Mouse (Mus musculus) limb, embryonic 11.5 days (tissue): ENCODE results near the gene Vmn2r107. TPM values are rescaled to one million over a fixed set of nuclear protein-coding genes. Genes with fewer than 3 reads are reported as not detected.

ENCODE experiments used
- ATAC-seq: fragments of 200-750 bp; cut with Nextera tagmentation; 2 replicates; pipeline ENCODE4 v1.8.0; 2017; ENCODE audit warnings: low read depth; ENCODE audit not compliant: insufficient number of reproducible peaks, low FRiP score, low TSS enrichment
- DNase-seq: peaks from one replicate; pipeline ENCODE4 v3.0.0-alpha.2; 2015; ENCODE audit warnings: low spot score
- H3K27ac ChIP-seq: fragments of 300-500 bp; sonication (generic); replicated peaks from 2 replicates; pipeline ENCODE4 v1.5.1; 2014; ENCODE audit warnings: low read depth, mild to moderate bottlenecking, low read length
- H3K27me3 ChIP-seq: fragments of 300-500 bp; sonication (generic); 2 replicates; pipeline ENCODE4 v1.6.1; 2014; ENCODE audit warnings: mild to moderate bottlenecking, low read length, mixed read lengths; ENCODE audit not compliant: control insufficient read depth, insufficient read depth
- H3K36me3 ChIP-seq: fragments of 300-500 bp; sonication (generic); 2 replicates; pipeline ENCODE4 v1.6.1; 2014; ENCODE audit warnings: mild to moderate bottlenecking, low read length, moderate library complexity, mixed read lengths; ENCODE audit not compliant: control insufficient read depth, insufficient read depth
- H3K4me1 ChIP-seq: fragments of 300-500 bp; sonication (generic); 2 replicates; pipeline ENCODE4 v1.6.1; 2014; ENCODE audit warnings: low read length, mixed read lengths; ENCODE audit not compliant: control insufficient read depth, insufficient read depth
- H3K4me2 ChIP-seq: fragments of 300-500 bp; sonication (generic); 2 replicates; pipeline ENCODE4 v1.6.1; 2014; ENCODE audit warnings: low read depth, mild to moderate bottlenecking, moderate library complexity; ENCODE audit not compliant: severe bottlenecking
- H3K4me3 ChIP-seq: fragments of 300-500 bp; sonication (generic); 2 replicates; pipeline ENCODE4 v1.5.1; 2014; ENCODE audit warnings: low read depth, low read length
- H3K9ac ChIP-seq: fragments of 300-500 bp; sonication (generic); 2 replicates; pipeline ENCODE4 v1.6.1; 2014; ENCODE audit warnings: mild to moderate bottlenecking, low read length
- H3K9me3 ChIP-seq: fragments of 300-500 bp; sonication (generic); 2 replicates; pipeline ENCODE4 v1.6.1; 2016; ENCODE audit warnings: low read length; ENCODE audit not compliant: control insufficient read depth
- WGBS: fragments of 180-500 bp; shearing (Covaris S2); extraction: QIAGEN DNeasy Blood & Tissue Kit; methylation state at CpG from one replicate; pipeline ENCODE4 v1.1.7; 2014; 5-methylcytosine and 5-hydroxymethylcytosine counted together
- polyA plus RNA-seq: library from polyadenylated mRNA; unstranded; fragments of >200 nt; fragmentation: Nextera tagmentation; extraction: Ambion mirVana; gene quantifications from 2 replicates; pipeline ENCODE4 v1.2.1, GENCODE M21; 2014

The Vmn2r107 gene
- polyA plus RNA-seq = not detected in 2 replicates

- 58% methylated on average over 2 of the region's 2 CpGs for WGBS
- H3K9ac ChIP-seq = no peak within 1 kb of the TSS
- no peak within 1 kb of the TSS for H3K4me2 ChIP-seq
- H3K36me3 ChIP-seq = no peaks in the 10 kb centered on the region
- ATAC-seq (no peak), DNase-seq (no peak)
- no peaks in the 10 kb centered on the region for H3K4me1 ChIP-seq
- H3K4me3 ChIP-seq = no peak within 1 kb of the TSS
- no peaks in the 10 kb centered on the region for H3K9me3 ChIP-seq
- no peak within 1 kb of the TSS for H3K27ac ChIP-seq
- H3K27me3 ChIP-seq = no peaks in the 10 kb centered on the region
These were observed at the start of gene Vmn2r107 for GRCm38 (mm10) chr17:20344942-20345341. Vmn2r107 (plus strand) TSS chr17:20345242.

GRCm38 (mm10) chr17:20305790-20306189 is 39.3 kb upstream of the Vmn2r107 start:
- Histone ChIP-seq H3K9me3 (no peaks in the 10 kb centered on the region; the same call in 1 of the 2 replicates), H3K4me3 (no peak overlapping the region), H3K4me1 (no peaks in the 10 kb centered on the region), H3K27ac (no peak overlapping the region), H3K4me2 (no peak overlapping the region), H3K9ac (no peak overlapping the region), H3K36me3 (no peaks in the 10 kb centered on the region), H3K27me3 (no peaks in the 10 kb centered on the region)
- ATAC-seq = no peak
- WGBS = 85% methylated on average over 1 of the region's 1 CpGs
- no peak for DNase-seq

GRCm38 (mm10) chr17:20399105-20399504 is 54.1 kb downstream of the Vmn2r107 start:
- Histone ChIP-seq H3K4me1 (no peaks in the 10 kb centered on the region), H3K9ac (no peak overlapping the region), H3K4me3 (no peak overlapping the region), H3K27ac (no peak overlapping the region), H3K9me3 (peaks cover 7% of the 10 kb centered on the region; the same call in 1 of the 2 replicates), H3K4me2 (no peak overlapping the region), H3K27me3 (no peaks in the 10 kb centered on the region), H3K36me3 (no peaks in the 10 kb centered on the region)
- ATAC-seq (no peak), DNase-seq (no peak)
- 59% methylated on average over 2 of the region's 2 CpGs for WGBS

GRCm38 (mm10) chr17:20413846-20414245 is 68.8 kb downstream of the Vmn2r107 start, which contains the start of gene Vmn1r224:
Vmn1r224 (plus strand) TSS chr17:20414146.
- ATAC-seq = no peak
- peaks cover 5% of the 10 kb centered on the region; the same call in 1 of the 2 replicates for H3K9me3 ChIP-seq
- no peak within 1 kb of the TSS for H3K4me3 ChIP-seq
- H3K4me2 ChIP-seq = no peak within 1 kb of the TSS
- no peak within 1 kb of the TSS for H3K9ac ChIP-seq
- DNase-seq = no peak
- no peak within 1 kb of the TSS for H3K27ac ChIP-seq
- H3K4me1 ChIP-seq = no peaks in the 10 kb centered on the region
- WGBS = 42% methylated on average over 1 of the region's 1 CpGs
- no peaks in the 10 kb centered on the region for H3K27me3 ChIP-seq
- H3K36me3 ChIP-seq = no peaks in the 10 kb centered on the region

Other genes with a start within 250 kb of the Vmn2r107 start
- gene Fpr-rs7, start 231.0 kb upstream of the Vmn2r107 start, polyA plus RNA-seq = not detected in 2 replicates
- not detected in 2 replicates for gene Fpr-rs6, start 162.1 kb upstream of the Vmn2r107 start, polyA plus RNA-seq
- not detected in 2 replicates for gene Vmn2r105, start 110.2 kb upstream of the Vmn2r107 start, polyA plus RNA-seq
- gene Vmn2r106, start 59.7 kb upstream of the Vmn2r107 start, polyA plus RNA-seq = not detected in 2 replicates
- not detected in 2 replicates for gene Vmn1r224, start 68.9 kb downstream of the Vmn2r107 start, polyA plus RNA-seq
- not detected in 2 replicates for gene Vmn2r108, start 136.1 kb downstream of the Vmn2r107 start, polyA plus RNA-seq
- gene Vmn1r225, start 152.9 kb downstream of the Vmn2r107 start, polyA plus RNA-seq = not detected in 2 replicates
- gene Vmn2r109, start 219.5 kb downstream of the Vmn2r107 start, polyA plus RNA-seq = not detected in 2 replicates